Mouse (Mus musculus): ENCODE data around the gene Mknk2. TPM values are rescaled to one million over a fixed set of nuclear protein-coding genes. Genes with fewer than 3 reads are reported as not detected.

Gene Mknk2
- polyA plus RNA-seq, 1 experiment: 146 TPM

- H3K4me1 ChIP-seq (ENCODE audit: control insufficient read depth, insufficient read depth, insufficient read length, low read length): peaks cover 31% of the 10 kb centered on the region
- TF ChIP-seq CTCF (IDR thresholded peaks at IDR 0.05; ENCODE audit: extremely low read depth, insufficient read length, insufficient replicate concordance, low read depth, low read length) (no peak), POLR2A (IDR thresholded peaks at IDR 0.05; ENCODE audit: low read depth, low read length) (0 out of 2 replicates have a peak, but pooled peaks have one; percentile 33)
- 1% methylated on average over 16 of the region's 16 CpGs for WGBS
- H3K36me3 ChIP-seq (ENCODE audit: control insufficient read depth, insufficient read depth, low read length): peaks cover 38% of the 10 kb centered on the region
- peak overlapping the region; percentile 97 for H3K27ac ChIP-seq (ENCODE audit: insufficient read depth, low read depth, low read length)
- H3K4me3 ChIP-seq (ENCODE audit: low read depth, low read length): peak overlapping the region; percentile 5
- no peaks in the 10 kb centered on the region for H3K27me3 ChIP-seq (ENCODE audit: control insufficient read depth, insufficient read depth, low read length)
Measured at GRCm38 (mm10) chr10:80664197-80665015, 13.5 kb downstream of the Mknk2 start.

- Histone ChIP-seq H3K4me1 (ENCODE audit: control insufficient read depth, insufficient read depth, insufficient read length, low read length) (peaks cover 24% of the 10 kb centered on the region), H3K27me3 (ENCODE audit: control insufficient read depth, insufficient read depth, low read length) (no peaks in the 10 kb centered on the region), H3K36me3 (ENCODE audit: control insufficient read depth, insufficient read depth, low read length) (peaks cover 30% of the 10 kb centered on the region), H3K4me3 (ENCODE audit: low read depth, low read length) (no peak overlapping the region), H3K27ac (ENCODE audit: insufficient read depth, low read depth, low read length) (peak overlapping the region; percentile 97)
- no peak for TF ChIP-seq POLR2A (IDR thresholded peaks at IDR 0.05; ENCODE audit: low read depth, low read length)
- TF ChIP-seq CTCF (IDR thresholded peaks at IDR 0.05; ENCODE audit: extremely low read depth, insufficient read length, insufficient replicate concordance, low read depth, low read length): no peak
- WGBS: 27% methylated on average over 5 of the region's 5 CpGs
Measured at GRCm38 (mm10) chr10:80663485-80664196, 14.3 kb downstream of the Mknk2 start.

GRCm38 (mm10) chr10:80661149-80661548 lies 16.8 kb downstream of the Mknk2 start:
- TF ChIP-seq CTCF (IDR thresholded peaks at IDR 0.05; ENCODE audit: extremely low read depth, insufficient read length, insufficient replicate concordance, low read depth, low read length) (peak; percentile 75; the same call in 1 of the 2 replicates), POLR2A (IDR thresholded peaks at IDR 0.05; ENCODE audit: low read depth, low read length) (no peak)
- 40% methylated on average over 5 of the region's 5 CpGs for WGBS
- no peaks in the 10 kb centered on the region for H3K27me3 ChIP-seq (ENCODE audit: control insufficient read depth, insufficient read depth, low read length)
- H3K27ac ChIP-seq (ENCODE audit: insufficient read depth, low read depth, low read length): no peak overlapping the region
- no peak overlapping the region for H3K4me3 ChIP-seq (ENCODE audit: low read depth, low read length)
- peaks cover 6% of the 10 kb centered on the region for H3K36me3 ChIP-seq (ENCODE audit: control insufficient read depth, insufficient read depth, low read length)
- peaks cover 36% of the 10 kb centered on the region for H3K4me1 ChIP-seq (ENCODE audit: control insufficient read depth, insufficient read depth, insufficient read length, low read length)

GRCm38 (mm10) chr10:80659213-80659612 lies 18.7 kb downstream of the Mknk2 start:
- peak overlapping the region; percentile 36; the same call in 1 of the 2 replicates for H3K4me3 ChIP-seq (ENCODE audit: low read depth, low read length)
- no peaks in the 10 kb centered on the region for H3K36me3 ChIP-seq (ENCODE audit: control insufficient read depth, insufficient read depth, low read length)
- 7% methylated on average over 10 of the region's 10 CpGs for WGBS
- TF ChIP-seq CTCF (IDR thresholded peaks at IDR 0.05; ENCODE audit: extremely low read depth, insufficient read length, insufficient replicate concordance, low read depth, low read length): peak; percentile 69; the same call in 1 of the 2 replicates
- no peak for TF ChIP-seq POLR2A (IDR thresholded peaks at IDR 0.05; ENCODE audit: low read depth, low read length)
- peaks cover 26% of the 10 kb centered on the region for H3K4me1 ChIP-seq (ENCODE audit: control insufficient read depth, insufficient read depth, insufficient read length, low read length)
- H3K27ac ChIP-seq (ENCODE audit: insufficient read depth, low read depth, low read length): peak overlapping the region; percentile 85
- no peaks in the 10 kb centered on the region for H3K27me3 ChIP-seq (ENCODE audit: control insufficient read depth, insufficient read depth, low read length)

GRCm38 (mm10) chr10:80658841-80659202 lies 19.1 kb downstream of the Mknk2 start:
- no peaks in the 10 kb centered on the region for H3K36me3 ChIP-seq (ENCODE audit: control insufficient read depth, insufficient read depth, low read length)
- TF ChIP-seq POLR2A (IDR thresholded peaks at IDR 0.05; ENCODE audit: low read depth, low read length): no peak
- TF ChIP-seq CTCF (IDR thresholded peaks at IDR 0.05; ENCODE audit: extremely low read depth, insufficient read length, insufficient replicate concordance, low read depth, low read length): no peak
- peak overlapping the region; percentile 85 for H3K27ac ChIP-seq (ENCODE audit: insufficient read depth, low read depth, low read length)
- 16% methylated on average over 4 of the region's 4 CpGs for WGBS
- peaks cover 25% of the 10 kb centered on the region for H3K4me1 ChIP-seq (ENCODE audit: control insufficient read depth, insufficient read depth, insufficient read length, low read length)
- H3K27me3 ChIP-seq (ENCODE audit: control insufficient read depth, insufficient read depth, low read length): no peaks in the 10 kb centered on the region
- H3K4me3 ChIP-seq (ENCODE audit: low read depth, low read length): peak overlapping the region; percentile 36; the same call in 1 of the 2 replicates

GRCm38 (mm10) chr10:80658194-80658840 lies 19.6 kb downstream of the Mknk2 start:
- TF ChIP-seq CTCF (IDR thresholded peaks at IDR 0.05; ENCODE audit: extremely low read depth, insufficient read length, insufficient replicate concordance, low read depth, low read length): no peak
- no peak for TF ChIP-seq POLR2A (IDR thresholded peaks at IDR 0.05; ENCODE audit: low read depth, low read length)
- 28% methylated on average over 14 of the region's 14 CpGs for WGBS

More at GRCm38 (mm10) chr10:80658194-80658840, 19.6 kb downstream of the Mknk2 start:
- H3K36me3 ChIP-seq (ENCODE audit: control insufficient read depth, insufficient read depth, low read length): no peaks in the 10 kb centered on the region
- H3K4me1 ChIP-seq (ENCODE audit: control insufficient read depth, insufficient read depth, insufficient read length, low read length): peaks cover 21% of the 10 kb centered on the region
- no peaks in the 10 kb centered on the region for H3K27me3 ChIP-seq (ENCODE audit: control insufficient read depth, insufficient read depth, low read length)
- no peak overlapping the region for H3K4me3 ChIP-seq (ENCODE audit: low read depth, low read length)
- H3K27ac ChIP-seq (ENCODE audit: insufficient read depth, low read depth, low read length): peak overlapping the region; percentile 85

Measured in small intestine, adult 2 months (tissue).